Mouse (Mus musculus): Measurements from ENCODE around the gene Nedd9. TPM values are rescaled to one million over a fixed set of nuclear protein-coding genes. Genes with fewer than 3 reads are reported as not detected.

Nedd9 gene
- polyA plus RNA-seq, 1 experiment from 2014 or later, result 77.6 TPM

GRCm38 (mm10) chr13:41436731-41437130, 50.4 kb downstream of the Nedd9 start:
- WGBS, result 59% methylated on average over 5 of the region's 5 CpGs
- Histone ChIP-seq H3K9me3 (ENCODE audit: control insufficient read depth, low read length) (no peaks in the 10 kb centered on the region), H3K4me1 (replicated peaks; ENCODE audit: control insufficient read depth, insufficient read depth, low read length) (peaks cover 14% of the 10 kb centered on the region), H3K4me3 (ENCODE audit: low read length) (no peak overlapping the region), H3K36me3 (ENCODE audit: control insufficient read depth, insufficient read depth, low read length) (no peaks in the 10 kb centered on the region), H3K4me2 (ENCODE audit: low read depth, low read length) (no peak overlapping the region), H3K27ac (ENCODE audit: low read length) (peak overlapping the region; percentile 70), H3K9ac (ENCODE audit: low read length) (no peak overlapping the region), H3K27me3 (ENCODE audit: control insufficient read depth, insufficient read depth, low read depth, low read length) (no peaks in the 10 kb centered on the region)
- ATAC-seq (ENCODE audit: low read depth), result peak; percentile 67

- Histone ChIP-seq H3K9me3 (ENCODE audit: control insufficient read depth, low read length) (no peaks in the 10 kb centered on the region), H3K4me1 (replicated peaks; ENCODE audit: control insufficient read depth, insufficient read depth, low read length) (peaks cover 11% of the 10 kb centered on the region), H3K4me3 (ENCODE audit: low read length) (no peak overlapping the region), H3K27ac (ENCODE audit: low read length) (no peak overlapping the region), H3K9ac (ENCODE audit: low read length) (no peak overlapping the region), H3K4me2 (ENCODE audit: low read depth, low read length) (no peak overlapping the region), H3K27me3 (ENCODE audit: control insufficient read depth, insufficient read depth, low read depth, low read length) (no peaks in the 10 kb centered on the region), H3K36me3 (ENCODE audit: control insufficient read depth, insufficient read depth, low read length) (no peaks in the 10 kb centered on the region)
- ATAC-seq (ENCODE audit: low read depth), result no peak
- 80% methylated on average over 6 of the region's 6 CpGs for WGBS
Measured at GRCm38 (mm10) chr13:41433201-41433600, 54.0 kb downstream of the Nedd9 start.

- no peak overlapping the region for H3K9ac ChIP-seq (ENCODE audit: low read length)
- H3K9me3 ChIP-seq (ENCODE audit: control insufficient read depth, low read length), result no peaks in the 10 kb centered on the region
- 74% methylated on average over 3 of the region's 3 CpGs for WGBS
- no peak overlapping the region for H3K4me2 ChIP-seq (ENCODE audit: low read depth, low read length)
- ATAC-seq (ENCODE audit: low read depth), result no peak
- H3K27me3 ChIP-seq (ENCODE audit: control insufficient read depth, insufficient read depth, low read depth, low read length), result no peaks in the 10 kb centered on the region
- no peak overlapping the region for H3K27ac ChIP-seq (ENCODE audit: low read length)
- no peak overlapping the region for H3K4me3 ChIP-seq (ENCODE audit: low read length)
- no peaks in the 10 kb centered on the region for H3K36me3 ChIP-seq (ENCODE audit: control insufficient read depth, insufficient read depth, low read length)
- peaks cover 2% of the 10 kb centered on the region for H3K4me1 ChIP-seq (replicated peaks; ENCODE audit: control insufficient read depth, insufficient read depth, low read length)
Measured at GRCm38 (mm10) chr13:41431795-41432194, 55.4 kb downstream of the Nedd9 start.

GRCm38 (mm10) chr13:41427046-41427445, 60.1 kb downstream of the Nedd9 start:
- Histone ChIP-seq H3K4me2 (ENCODE audit: low read depth, low read length) (no peak overlapping the region), H3K27me3 (ENCODE audit: control insufficient read depth, insufficient read depth, low read depth, low read length) (no peaks in the 10 kb centered on the region), H3K9me3 (ENCODE audit: control insufficient read depth, low read length) (no peaks in the 10 kb centered on the region), H3K9ac (ENCODE audit: low read length) (no peak overlapping the region), H3K4me1 (replicated peaks; ENCODE audit: control insufficient read depth, insufficient read depth, low read length) (peaks cover 15% of the 10 kb centered on the region), H3K36me3 (ENCODE audit: control insufficient read depth, insufficient read depth, low read length) (no peaks in the 10 kb centered on the region), H3K4me3 (ENCODE audit: low read length) (no peak overlapping the region), H3K27ac (ENCODE audit: low read length) (no peak overlapping the region)
- ATAC-seq (ENCODE audit: low read depth), result no peak
- 85% methylated on average over 3 of the region's 3 CpGs for WGBS

- 0 out of 2 replicates have a peak overlapping the region, but pooled peaks have one; percentile 7 for H3K9ac ChIP-seq (ENCODE audit: low read length)
- H3K27me3 ChIP-seq (ENCODE audit: control insufficient read depth, insufficient read depth, low read depth, low read length), result no peaks in the 10 kb centered on the region
- H3K27ac ChIP-seq (ENCODE audit: low read length), result peak overlapping the region; percentile 80
- H3K4me3 ChIP-seq (ENCODE audit: low read length), result no peak overlapping the region
- 40% methylated on average over 10 of the region's 10 CpGs for WGBS
- no peak overlapping the region for H3K4me2 ChIP-seq (ENCODE audit: low read depth, low read length)
- H3K9me3 ChIP-seq (ENCODE audit: control insufficient read depth, low read length), result no peaks in the 10 kb centered on the region
- peaks cover 15% of the 10 kb centered on the region for H3K4me1 ChIP-seq (replicated peaks; ENCODE audit: control insufficient read depth, insufficient read depth, low read length)
- peak; percentile 82 for ATAC-seq (ENCODE audit: low read depth)
- H3K36me3 ChIP-seq (ENCODE audit: control insufficient read depth, insufficient read depth, low read length), result no peaks in the 10 kb centered on the region
Measured at GRCm38 (mm10) chr13:41423463-41424074, 63.6 kb downstream of the Nedd9 start.

GRCm38 (mm10) chr13:41422581-41422980, 64.6 kb downstream of the Nedd9 start:
- no peak for ATAC-seq (ENCODE audit: low read depth)
- peaks cover 15% of the 10 kb centered on the region for H3K4me1 ChIP-seq (replicated peaks; ENCODE audit: control insufficient read depth, insufficient read depth, low read length)

GRCm38 (mm10) chr13:41420376-41420775, 66.8 kb downstream of the Nedd9 start:
- no peak for ATAC-seq (ENCODE audit: low read depth)
- no peak overlapping the region for H3K4me3 ChIP-seq (ENCODE audit: low read length)
- 76% methylated on average over 4 of the region's 4 CpGs for WGBS
- H3K4me1 ChIP-seq (replicated peaks; ENCODE audit: control insufficient read depth, insufficient read depth, low read length), result peaks cover 15% of the 10 kb centered on the region
- no peaks in the 10 kb centered on the region for H3K27me3 ChIP-seq (ENCODE audit: control insufficient read depth, insufficient read depth, low read depth, low read length)
- H3K4me2 ChIP-seq (ENCODE audit: low read depth, low read length), result no peak overlapping the region
- H3K9me3 ChIP-seq (ENCODE audit: control insufficient read depth, low read length), result no peaks in the 10 kb centered on the region
- no peak overlapping the region for H3K27ac ChIP-seq (ENCODE audit: low read length)
- no peaks in the 10 kb centered on the region for H3K36me3 ChIP-seq (ENCODE audit: control insufficient read depth, insufficient read depth, low read length)
- no peak overlapping the region for H3K9ac ChIP-seq (ENCODE audit: low read length)

More at GRCm38 (mm10) chr13:41422581-41422980, 64.6 kb downstream of the Nedd9 start:
- Histone ChIP-seq H3K4me2 (ENCODE audit: low read depth, low read length) (no peak overlapping the region), H3K4me3 (ENCODE audit: low read length) (no peak overlapping the region), H3K27ac (ENCODE audit: low read length) (no peak overlapping the region), H3K27me3 (ENCODE audit: control insufficient read depth, insufficient read depth, low read depth, low read length) (no peaks in the 10 kb centered on the region), H3K36me3 (ENCODE audit: control insufficient read depth, insufficient read depth, low read length) (no peaks in the 10 kb centered on the region), H3K9me3 (ENCODE audit: control insufficient read depth, low read length) (no peaks in the 10 kb centered on the region), H3K9ac (ENCODE audit: low read length) (no peak overlapping the region)
- WGBS, result 62% methylated on average over 5 of the region's 5 CpGs

GRCm38 (mm10) chr13:41418198-41418869, 68.8 kb downstream of the Nedd9 start:
- no peaks in the 10 kb centered on the region for H3K9me3 ChIP-seq (ENCODE audit: control insufficient read depth, low read length)
- H3K4me3 ChIP-seq (ENCODE audit: low read length), result no peak overlapping the region
- H3K9ac ChIP-seq (ENCODE audit: low read length), result no peak overlapping the region
- no peak overlapping the region for H3K4me2 ChIP-seq (ENCODE audit: low read depth, low read length)
- H3K27ac ChIP-seq (ENCODE audit: low read length), result no peak overlapping the region
- peaks cover 3% of the 10 kb centered on the region for H3K4me1 ChIP-seq (replicated peaks; ENCODE audit: control insufficient read depth, insufficient read depth, low read length)
- H3K36me3 ChIP-seq (ENCODE audit: control insufficient read depth, insufficient read depth, low read length), result no peaks in the 10 kb centered on the region
- ATAC-seq (ENCODE audit: low read depth), result no peak
- 58% methylated on average over 13 of the region's 13 CpGs for WGBS
- H3K27me3 ChIP-seq (ENCODE audit: control insufficient read depth, insufficient read depth, low read depth, low read length), result no peaks in the 10 kb centered on the region

GRCm38 (mm10) chr13:41416065-41417016, 70.8 kb downstream of the Nedd9 start:
- Histone ChIP-seq H3K4me2 (ENCODE audit: low read depth, low read length) (no peak overlapping the region), H3K36me3 (ENCODE audit: control insufficient read depth, insufficient read depth, low read length) (no peaks in the 10 kb centered on the region), H3K9ac (ENCODE audit: low read length) (no peak overlapping the region), H3K4me3 (ENCODE audit: low read length) (no peak overlapping the region), H3K4me1 (replicated peaks; ENCODE audit: control insufficient read depth, insufficient read depth, low read length) (no peaks in the 10 kb centered on the region; the same call in 1 of the 2 replicates), H3K27ac (ENCODE audit: low read length) (no peak overlapping the region), H3K9me3 (ENCODE audit: control insufficient read depth, low read length) (no peaks in the 10 kb centered on the region), H3K27me3 (ENCODE audit: control insufficient read depth, insufficient read depth, low read depth, low read length) (no peaks in the 10 kb centered on the region)
- 67% methylated on average over 11 of the region's 11 CpGs for WGBS
- no peak for ATAC-seq (ENCODE audit: low read depth)
